Mouse (Mus musculus) urinary bladder, postnatal 10 days (tissue): ENCODE measurements at regions not wholly inside any gene's neighbourhood (a gene's known extent, or its start where the extent isn't known, plus 50 kb on each side); places are given as distances from the start of the nearest gene placed in this dataset.
"Not testable (repeated sequence)": the region's sequence is repeated elsewhere in the genome, so short reads cannot be mapped to it uniquely, and the experiment has no call there.

ENCODE experiments used
- DNase-seq: peaks from one replicate; pipeline ENCODE4 v3.0.0; 2022; ENCODE audit warnings: low spot score

DNA sequence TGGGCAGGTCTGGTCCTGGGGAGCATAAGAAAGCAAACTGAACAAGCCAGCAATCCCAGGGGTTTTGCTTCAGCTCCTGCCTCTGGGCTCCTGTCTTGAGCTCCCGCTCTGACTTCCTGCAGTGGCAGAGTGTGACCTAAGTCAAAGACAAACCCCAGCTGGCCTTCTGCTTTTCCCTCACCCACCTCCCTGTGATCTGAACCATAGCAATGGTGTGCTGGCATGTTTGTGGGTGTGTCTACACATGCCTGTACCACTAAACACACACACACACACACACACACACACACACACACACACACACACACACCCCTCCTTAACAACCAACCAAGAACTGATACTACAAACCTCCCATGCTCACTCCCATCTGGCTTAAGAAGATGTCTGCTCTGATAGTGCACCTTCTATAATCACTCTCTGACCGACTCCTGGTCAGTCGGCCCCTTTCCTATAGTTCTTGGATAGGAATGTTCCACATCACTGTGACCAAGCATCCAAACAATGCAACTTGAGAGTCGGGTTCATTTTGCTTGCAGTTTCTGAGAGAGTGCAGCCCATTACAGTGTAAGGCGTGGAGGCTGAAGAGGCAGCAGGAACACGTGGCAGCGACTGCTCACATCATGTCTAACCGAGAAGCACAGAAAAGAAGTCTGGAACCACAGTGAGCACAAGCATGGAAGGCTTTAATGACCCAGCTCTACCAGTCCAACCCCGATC, 134.4 kb downstream of the Tcp10c start:
- no peak for DNase-seq

DNA sequence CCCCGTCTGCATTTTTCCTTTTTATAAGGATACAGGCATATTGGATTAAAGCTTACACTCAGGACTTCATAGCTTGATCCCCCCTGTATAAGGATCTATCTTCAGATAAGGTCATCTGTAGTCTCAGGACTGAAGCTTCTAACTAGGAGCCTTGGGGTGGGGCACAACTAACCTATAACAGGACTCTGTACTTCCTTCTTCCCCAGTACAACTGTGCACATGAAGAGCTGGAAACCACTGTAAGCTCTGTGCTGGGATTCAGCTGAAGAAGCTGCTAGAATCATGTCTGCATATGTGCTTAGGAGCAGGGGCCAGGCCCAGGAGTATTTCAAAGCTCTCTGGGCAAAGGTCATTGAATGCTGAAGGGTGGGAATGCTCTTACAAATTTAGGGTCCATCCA, 137.9 kb downstream of the Tcp10c start:
- not testable (repeated sequence) for DNase-seq

DNA sequence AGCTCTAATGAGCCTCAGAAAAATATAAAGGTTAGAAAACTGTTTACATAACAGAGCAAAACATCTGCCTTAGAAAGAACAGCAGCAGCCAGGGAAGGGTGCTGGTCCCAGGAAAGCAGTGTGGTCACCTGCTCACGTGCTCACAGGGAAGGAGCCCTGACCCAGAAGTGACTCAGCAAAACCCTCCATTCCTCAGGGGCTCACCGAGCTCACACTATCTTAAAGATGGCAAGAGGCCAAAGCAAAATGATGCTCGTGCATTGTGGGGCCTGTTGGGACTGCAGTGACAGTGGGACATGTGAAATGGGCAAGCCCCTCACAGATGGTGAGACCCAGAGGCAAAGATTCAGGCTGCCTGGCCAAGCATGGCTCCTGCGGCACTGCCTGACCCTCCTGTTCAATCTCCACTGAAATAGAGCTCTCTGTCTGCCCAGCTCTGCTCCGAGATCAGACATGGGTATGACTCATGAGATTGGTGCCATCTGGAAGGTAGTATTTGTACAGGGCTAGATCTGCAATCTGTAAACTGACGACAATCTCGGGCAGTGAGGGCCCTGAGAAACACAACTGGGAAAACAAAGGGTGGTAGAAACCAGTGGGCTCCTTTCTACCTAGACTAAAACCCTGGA, 138.4 kb downstream of the Tcp10c start:
- not testable (repeated sequence) for DNase-seq

DNA sequence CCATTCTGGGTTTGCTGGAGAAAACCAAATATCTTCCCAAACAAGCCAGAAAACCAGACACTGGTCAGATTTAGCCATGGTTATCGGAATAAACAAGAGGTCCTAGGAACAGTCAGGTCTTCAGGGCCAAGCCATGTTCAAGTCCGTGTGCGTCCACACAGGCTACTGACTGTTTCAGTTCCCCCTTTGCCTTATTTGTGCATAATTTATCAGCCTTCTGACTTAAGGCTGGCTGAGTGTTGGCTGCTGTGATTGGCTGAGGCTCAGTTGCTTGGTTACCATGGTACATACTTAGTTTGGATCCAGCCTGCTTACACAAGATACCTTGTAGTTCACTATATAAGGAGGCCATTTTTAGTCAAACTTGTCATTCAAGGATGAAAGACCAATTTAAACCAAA, 139.5 kb downstream of the Tcp10c start:
- not testable (repeated sequence) for DNase-seq

DNA sequence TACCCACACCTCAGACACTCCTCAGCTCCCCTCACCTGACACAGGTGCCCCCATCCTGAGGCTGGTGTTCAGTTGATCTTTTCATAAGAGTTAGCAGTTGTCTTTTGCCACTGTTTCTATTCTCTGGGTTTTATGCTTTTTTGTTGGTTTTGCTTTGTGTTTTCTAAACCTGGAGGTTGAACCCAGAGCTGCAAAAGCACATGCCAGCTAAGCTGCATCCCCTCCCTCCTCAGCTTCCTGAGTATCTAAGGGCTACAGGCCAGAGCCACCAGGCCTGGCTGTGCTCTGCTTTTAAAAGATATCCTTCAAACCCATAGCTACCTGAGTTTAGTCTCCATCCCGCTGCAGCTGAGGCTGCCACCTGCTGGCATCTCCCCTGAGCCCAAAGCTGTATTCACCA, 140.1 kb downstream of the Tcp10c start:
- DNase-seq: not testable (repeated sequence)

DNA sequence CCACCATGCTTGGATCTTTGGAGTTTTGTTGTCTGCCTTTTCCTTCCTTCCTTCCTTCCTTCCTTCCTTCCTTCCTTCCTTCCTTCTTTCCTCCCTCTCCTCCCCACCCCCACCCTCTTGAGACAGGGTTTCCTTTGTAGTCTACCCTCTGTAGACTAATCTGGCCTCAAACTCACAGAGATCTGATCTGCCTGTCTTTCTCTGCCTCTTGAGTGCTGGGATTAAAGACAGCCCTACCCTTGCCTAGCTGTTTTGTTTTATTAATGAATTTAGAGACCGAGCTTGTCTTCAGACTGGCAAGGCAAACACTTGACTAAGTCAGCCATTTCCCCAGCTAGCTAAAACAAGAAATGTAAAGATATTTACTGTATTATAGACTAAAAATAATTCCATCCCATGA, 150.0 kb downstream of the Tcp10c start:
- not testable (repeated sequence) for DNase-seq

DNA sequence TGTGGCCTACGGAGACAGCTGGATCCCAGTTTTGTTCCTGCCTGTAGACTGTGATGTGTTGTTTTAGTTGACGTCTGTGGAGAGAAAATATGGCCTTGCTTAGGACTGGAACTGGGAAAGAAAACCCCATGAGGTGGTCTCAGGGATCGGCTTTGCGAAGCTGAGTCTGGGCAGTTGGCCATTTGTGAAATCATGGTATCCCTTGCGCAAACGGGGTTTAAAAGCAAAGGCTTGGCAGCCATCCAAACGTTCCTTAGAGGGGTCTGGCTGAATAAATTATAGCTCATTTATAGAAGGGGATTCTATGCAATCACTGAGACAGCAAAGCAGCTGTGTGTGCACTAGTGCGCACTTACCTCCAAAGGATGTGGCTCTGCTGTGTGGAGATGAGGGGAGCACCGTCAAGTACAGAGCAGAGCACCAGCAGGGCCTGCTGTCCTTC, 150.5 kb downstream of the Tcp10c start:
- DNase-seq: not testable (repeated sequence)

DNA sequence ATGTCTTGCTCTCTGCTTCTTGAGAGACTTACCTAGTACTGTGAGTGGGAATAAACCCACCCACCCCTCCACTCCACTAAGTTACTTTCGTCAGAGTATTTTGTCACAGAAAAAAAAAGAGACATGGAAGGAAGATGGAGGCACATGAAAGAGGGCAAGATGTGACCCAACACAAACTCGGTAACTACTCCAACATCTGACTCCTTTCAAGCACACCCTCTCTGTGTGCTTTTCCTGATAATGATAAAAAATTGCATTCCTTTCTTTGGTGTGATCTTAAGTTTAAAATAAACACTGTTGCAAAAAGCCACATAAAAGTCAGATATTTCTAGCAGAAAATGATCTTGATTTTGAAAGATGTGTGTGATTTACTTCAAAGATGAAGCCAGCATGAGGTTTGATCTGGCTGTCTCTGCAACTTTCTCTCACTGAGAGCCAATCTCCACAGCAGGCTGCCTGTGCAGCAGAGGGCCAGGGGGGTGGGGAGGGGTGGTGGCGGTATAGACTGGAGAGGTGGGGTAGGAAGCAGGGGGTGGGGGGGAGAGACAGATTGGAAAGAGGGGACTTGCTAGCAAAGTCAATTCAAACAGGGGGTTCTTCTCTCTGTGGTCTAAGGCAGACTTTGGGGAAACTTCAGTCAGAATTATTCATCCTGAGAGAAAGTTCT, 153.2 kb downstream of the Tcp10c start:
- not testable (repeated sequence) for DNase-seq

DNA sequence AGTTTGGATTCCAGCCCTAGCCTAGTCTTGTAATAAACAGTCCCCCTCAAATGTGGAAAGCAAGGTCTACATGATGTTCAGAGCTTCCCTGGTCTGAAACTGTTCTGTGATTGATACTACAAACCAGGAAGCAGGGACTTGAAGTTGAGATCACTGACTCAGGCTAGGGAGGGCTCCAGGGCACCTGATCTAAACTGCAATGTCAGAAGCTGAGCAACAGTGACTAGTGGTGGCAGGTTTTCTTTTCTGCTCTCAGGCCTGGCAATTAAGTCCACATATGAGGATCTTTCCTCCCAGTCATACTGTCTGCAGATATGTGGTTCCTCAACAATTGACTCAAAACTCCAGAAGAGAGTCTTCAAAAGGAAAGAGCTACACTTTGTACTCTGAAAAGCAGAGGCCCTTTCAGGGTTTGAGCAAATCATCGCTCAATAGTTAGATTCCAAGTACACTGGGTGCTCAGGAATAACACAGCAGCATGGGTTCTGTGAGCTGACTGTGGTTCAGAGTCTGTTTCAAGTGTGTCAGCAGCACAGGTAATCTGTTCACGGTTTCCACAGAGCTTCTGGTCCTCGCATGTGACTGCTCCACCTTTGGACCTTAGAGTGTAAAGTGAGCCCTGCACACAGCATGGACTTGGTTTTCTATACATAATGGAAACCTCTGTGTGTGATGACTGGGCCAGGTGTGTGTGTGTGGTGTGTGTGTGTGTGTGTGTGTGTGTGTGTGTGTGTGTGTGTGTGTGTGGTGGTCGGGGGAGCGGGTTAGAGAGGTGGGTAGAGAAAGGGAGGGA, 165.2 kb downstream of the Tcp10c start:
- not testable (repeated sequence) for DNase-seq

DNA sequence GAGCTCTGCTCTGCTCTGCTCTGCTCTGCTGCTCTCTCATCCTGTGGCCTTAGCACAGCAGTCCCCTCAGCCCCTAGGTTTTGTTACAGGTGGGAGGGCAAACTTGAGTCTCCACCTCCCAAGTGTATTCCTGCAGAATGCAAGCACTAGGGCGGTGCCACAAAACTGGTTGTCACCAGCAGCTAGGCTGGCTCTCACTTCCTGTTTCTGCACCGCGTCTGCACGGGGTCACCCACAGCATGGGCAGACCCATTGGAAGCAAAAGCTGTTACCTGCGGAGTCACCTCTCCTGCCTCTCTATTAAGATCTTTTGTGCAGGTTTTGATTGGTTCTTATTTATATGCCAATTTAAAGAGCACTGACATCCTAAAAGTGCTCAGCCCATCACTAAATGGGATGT, 178.2 kb downstream of the Tcp10c start:
- DNase-seq: not testable (repeated sequence)

DNA sequence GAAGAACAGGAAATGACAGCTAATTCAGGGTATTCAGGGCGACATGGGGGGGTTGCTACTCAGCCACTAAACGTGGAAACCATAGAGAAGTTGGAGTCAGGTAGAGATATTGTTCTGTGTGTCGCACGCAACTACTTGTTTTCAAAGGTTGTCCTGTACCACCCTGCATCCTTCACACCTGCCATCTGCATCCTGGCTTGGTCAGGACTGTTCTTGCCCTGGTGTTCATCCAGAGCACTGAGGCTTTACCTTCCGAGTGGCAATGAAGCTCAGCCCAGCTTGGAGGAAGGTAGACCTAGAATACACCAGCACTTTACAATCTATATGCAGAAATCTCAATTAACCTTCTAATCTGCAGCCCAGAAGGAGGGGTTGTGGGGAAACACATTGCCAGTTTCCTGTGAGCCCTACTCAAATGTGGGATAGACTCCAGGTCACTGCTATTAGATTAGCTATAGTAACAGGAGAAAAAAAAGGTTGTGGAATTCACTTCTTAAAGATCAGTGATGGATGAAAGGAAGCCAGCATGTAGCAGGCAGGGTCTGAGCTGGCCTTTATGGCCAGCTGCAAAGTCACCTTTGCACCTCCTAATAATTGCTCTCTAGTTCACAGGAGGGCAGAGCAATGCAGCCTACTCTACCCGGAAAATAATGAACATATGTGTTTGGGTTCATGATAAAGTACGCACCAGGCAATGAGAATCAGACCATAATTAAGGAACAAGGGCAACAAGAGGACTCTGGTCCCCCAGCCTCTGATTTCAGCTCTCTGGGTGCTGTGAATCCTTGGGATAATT, 186.3 kb downstream of the Tcp10c start:
- no peak for DNase-seq

DNA sequence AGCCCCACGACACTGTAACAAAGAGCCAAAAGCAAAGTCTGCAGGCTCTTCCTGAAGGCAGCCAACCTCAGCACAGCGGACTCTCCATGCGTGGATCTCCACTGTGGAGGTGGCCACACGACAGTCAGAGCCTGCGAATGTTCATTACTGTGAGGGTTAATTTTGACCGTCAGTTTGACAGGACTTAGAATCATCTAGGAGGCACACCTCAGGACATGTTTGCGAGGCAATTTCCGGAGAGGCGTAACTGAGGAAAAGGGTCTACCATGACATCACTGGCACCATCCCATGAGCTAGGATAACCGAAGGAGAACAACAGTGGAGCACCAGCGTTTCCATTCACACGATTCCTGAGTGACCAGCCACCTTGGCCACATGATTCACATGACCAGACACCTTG, 186.9 kb downstream of the Tcp10c start:
- no peak for DNase-seq

DNA sequence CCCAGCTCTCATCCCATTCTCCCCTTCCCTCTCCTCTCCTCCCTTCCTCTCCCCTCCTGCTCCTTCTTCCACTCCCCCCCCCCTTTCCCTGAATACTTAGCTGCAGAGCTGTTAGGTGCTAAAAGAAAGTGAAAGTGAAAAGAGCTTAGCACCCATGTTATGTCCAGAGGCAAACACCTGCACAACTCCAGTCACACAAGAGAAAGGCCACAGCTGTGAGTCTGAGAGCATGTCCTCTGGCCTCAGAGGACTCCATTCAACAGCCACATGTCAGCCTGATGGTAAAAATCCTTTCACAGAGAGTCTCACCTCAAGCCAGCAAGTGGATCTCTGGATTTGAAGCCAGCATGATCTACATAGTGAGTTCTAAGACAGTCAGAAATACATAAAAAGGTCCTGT, 187.9 kb downstream of the Tcp10c start:
- no peak for DNase-seq

DNA sequence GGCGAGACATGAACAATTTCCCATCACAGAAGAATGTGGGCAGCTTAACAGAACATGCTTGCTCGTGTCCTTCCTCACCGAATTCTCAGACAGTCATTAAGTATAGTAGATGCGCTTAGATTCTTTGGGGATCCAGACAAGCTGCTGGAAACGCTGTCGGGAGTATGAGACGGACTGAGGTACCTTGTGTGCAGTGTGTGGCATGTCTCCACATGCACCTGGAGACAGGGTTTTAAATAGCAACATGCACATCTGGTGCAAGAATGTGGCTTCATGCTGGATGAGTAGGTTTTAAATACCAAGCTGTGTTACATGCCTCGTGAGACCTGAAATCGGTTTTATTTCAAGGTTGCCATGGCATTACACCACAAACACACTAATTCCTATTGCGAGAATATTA, 188.5 kb downstream of the Tcp10c start:
- no peak for DNase-seq

DNA sequence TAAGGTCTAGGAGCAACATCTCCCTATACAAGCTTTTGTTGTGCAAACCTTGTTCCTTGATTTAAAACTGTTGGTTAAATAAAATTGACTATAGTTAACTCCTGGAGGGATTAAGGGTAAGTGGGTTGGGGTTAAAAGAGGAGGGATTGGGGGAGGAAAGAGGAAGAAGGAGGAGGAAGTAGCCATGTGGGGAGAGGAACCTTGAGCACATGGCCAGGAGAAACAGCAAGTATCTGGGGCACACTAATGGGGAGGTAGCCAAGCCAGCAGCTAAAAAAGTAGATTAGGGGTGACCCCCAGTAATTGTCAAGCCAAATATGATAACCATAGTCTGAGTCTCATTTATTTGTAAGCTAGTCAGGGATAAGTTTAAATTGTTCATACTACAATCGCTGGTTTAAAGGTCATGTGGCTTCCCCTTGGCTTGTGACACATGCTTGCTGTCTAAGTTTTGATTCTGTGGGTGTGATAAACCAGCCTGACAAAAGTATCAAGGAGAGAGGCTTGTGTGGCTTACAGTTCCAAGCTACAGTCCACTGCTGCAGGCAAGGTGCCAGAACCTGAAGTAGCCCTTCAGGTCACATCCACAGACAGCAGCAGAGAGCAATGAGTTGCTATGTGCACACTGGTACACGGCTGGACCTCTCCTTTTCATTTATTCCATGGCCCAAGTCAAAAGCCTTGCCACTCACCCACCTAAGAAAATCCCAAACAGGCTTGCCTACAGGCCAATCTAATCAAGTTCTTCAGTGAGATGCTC, 189.8 kb downstream of the Tcp10c start:
- no peak for DNase-seq

DNA sequence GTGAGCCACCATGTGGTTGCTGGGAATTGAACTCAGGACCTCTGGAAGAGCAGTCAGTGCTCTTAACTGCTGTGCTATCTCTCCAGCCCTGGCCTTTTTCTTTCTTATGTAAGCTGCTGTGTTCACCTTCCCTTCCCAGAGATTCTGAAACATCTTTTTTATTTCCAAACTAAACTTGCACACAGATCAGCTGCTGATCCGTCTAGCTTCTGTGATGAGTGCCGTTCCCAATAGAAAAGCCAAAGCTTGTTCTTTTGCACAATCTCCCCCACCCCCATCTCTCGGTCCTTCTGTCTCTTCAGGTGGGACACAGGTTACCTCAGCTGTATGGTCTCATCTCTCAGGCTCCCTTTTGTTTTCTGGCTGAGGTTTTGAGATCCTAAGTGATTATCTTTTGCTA, 191.9 kb downstream of the Tcp10c start:
- no peak for DNase-seq

DNA sequence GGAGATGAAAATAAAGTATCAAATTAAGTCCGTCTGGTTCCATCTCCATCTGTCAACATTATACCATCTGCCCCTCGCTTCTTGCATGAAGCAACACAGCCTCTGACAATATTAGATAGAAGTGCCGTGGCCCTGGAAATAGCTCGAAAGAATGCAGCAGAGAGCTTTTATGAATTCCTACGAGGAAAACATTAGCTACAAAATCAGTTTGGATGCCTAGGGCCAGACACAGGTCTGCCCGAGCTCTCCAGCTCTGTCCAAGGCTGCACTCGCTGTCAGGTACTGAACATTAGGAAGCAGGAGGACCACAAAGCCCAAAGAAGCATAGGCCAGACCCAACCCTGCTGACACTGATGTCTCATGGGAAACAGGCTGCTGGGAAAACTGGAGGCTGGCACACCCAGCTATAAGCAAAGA, 192.3 kb downstream of the Tcp10c start:
- no peak for DNase-seq

DNA sequence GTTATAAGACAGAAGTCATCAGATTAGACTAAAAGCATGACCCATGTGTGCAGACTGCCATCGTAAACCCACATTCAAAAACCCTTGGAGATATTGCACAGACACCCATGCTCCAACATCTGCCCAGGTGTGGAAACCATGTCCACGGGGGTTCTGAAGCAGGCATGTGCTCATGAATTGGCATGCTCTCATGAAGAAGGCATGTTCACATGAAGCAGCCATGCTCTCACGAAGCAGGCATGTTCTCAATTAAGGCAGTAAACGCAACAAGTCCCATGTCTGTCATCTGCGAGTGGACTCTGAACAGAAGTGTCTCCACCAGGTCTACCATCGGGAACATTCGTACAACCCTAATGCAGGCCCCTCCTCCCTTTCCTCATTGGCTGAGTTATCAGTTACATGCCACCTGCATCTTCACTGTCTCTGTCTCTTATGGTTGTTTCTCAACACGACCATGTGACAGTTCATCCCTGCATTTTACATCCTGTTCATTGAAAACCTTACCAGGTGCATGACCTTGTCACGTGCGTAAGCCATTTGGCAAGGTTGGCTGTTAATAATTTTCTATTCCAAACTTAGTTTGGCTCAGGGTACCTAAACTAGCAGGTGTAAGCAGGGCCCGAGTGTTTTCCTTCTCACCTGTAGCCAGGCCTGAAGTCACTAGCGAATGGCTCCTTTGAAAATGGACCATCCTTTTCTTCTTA, 193.4 kb downstream of the Tcp10c start:
- no peak for DNase-seq

DNA sequence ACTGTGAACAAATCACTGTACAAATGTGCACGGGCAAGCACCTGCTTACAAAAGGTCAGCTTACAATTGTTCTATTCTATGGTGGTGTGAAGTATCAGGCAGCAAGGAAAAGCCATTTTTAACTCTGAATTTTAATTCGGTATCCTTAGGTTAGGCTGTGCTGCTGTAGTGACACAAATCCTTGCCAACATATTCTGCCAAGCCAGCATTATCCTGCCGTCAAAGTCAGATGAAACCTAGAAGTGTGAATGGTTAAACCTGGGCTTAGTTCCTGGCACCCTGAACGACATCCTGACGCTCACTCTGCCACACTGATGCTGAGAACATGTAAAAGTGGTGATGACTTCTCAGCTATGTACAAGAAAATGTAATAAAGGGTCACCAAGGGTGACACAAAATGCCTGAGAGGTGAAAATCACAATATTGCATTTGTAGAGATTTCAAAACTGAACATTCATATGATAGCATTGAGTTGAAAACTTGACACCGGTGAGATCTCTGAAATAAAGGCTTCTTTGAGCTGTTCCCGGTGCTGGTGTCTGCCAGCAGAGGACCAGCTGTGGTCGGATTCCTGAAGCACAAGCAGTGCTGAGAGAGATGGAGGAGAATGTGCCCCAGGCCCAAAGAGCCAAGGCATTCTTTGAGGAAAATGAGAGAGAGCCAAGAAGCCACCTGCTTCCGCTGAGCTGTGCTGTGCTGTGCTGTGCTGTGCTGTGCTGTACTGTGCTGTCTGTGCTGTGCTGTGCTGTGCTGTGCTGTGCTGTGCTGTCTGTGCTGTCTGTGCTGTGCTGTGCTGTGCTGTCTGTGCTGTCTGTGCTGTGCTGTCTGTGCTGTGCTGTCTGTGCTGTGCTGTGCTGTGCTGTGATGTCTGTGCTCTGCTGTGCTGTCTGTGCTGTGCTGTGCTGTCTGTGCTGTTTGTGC, 195.9 kb downstream of the Tcp10c start:
- no peak for DNase-seq
